Mouse (Mus musculus): ENCODE measurements around the gene Serpinb9b. TPM values are rescaled to one million over a fixed set of nuclear protein-coding genes. Genes with fewer than 3 reads are reported as not detected.
"Not testable (repeated sequence)": the region's sequence is repeated elsewhere in the genome, so short reads cannot be mapped to it uniquely, and the experiment has no call there.

Serpinb9b gene
- 0.22 TPM in 1 of 2 replicates, not detected in the other for total RNA-seq (2021)
- long read RNA-seq, experiment 1, result 0 reads
- long read RNA-seq, experiment 2, result 0 reads

- DNase-seq, result no peak
Observed at GRCm38 (mm10) chr13:33027244-33027643, at the start of gene Serpinb9b. Serpinb9b (plus strand) TSS chr13:33027416.

- DNase-seq, result no peak
Observed at GRCm38 (mm10) chr13:32982556-32983042, 44.6 kb upstream of the Serpinb9b start.

- DNase-seq, result no peak
Observed at GRCm38 (mm10) chr13:32986256-32986655, 41.0 kb upstream of the Serpinb9b start.

GRCm38 (mm10) chr13:32993152-32993893 is 33.9 kb upstream of the Serpinb9b start:
- peak; percentile 53 for DNase-seq

GRCm38 (mm10) chr13:32993894-32994242 is 33.3 kb upstream of the Serpinb9b start:
- no peak for DNase-seq

- DNase-seq, result no peak
Observed at GRCm38 (mm10) chr13:32995051-32995450, 32.2 kb upstream of the Serpinb9b start.

- no peak for DNase-seq
Observed at GRCm38 (mm10) chr13:33001341-33001740, 25.9 kb upstream of the Serpinb9b start.

- no peak for DNase-seq
Observed at GRCm38 (mm10) chr13:33002950-33003349, 24.3 kb upstream of the Serpinb9b start, which contains the start of gene Serpinb9. Serpinb9 (plus strand) TSS chr13:33003250.

- DNase-seq, result no peak
Observed at GRCm38 (mm10) chr13:33003523-33004413, 23.4 kb upstream of the Serpinb9b start.

GRCm38 (mm10) chr13:33004414-33005105 is 22.7 kb upstream of the Serpinb9b start:
- peak; percentile 93 for DNase-seq

GRCm38 (mm10) chr13:33005501-33006075 is 21.6 kb upstream of the Serpinb9b start:
- DNase-seq, result no peak

GRCm38 (mm10) chr13:33006555-33006954 is 20.7 kb upstream of the Serpinb9b start:
- DNase-seq, result no peak

GRCm38 (mm10) chr13:33012395-33012794 is 14.8 kb upstream of the Serpinb9b start:
- DNase-seq, result no peak

- DNase-seq, result no peak
Observed at GRCm38 (mm10) chr13:33013271-33013670, 13.9 kb upstream of the Serpinb9b start.

- DNase-seq, result no peak
Observed at GRCm38 (mm10) chr13:33022371-33022770, 4.8 kb upstream of the Serpinb9b start.

- DNase-seq, result no peak
Observed at GRCm38 (mm10) chr13:33026427-33027057, 674 bp upstream of the Serpinb9b start.

- no peak for DNase-seq
Observed at GRCm38 (mm10) chr13:33028146-33028545, 930 bp downstream of the Serpinb9b start.

GRCm38 (mm10) chr13:33028550-33028949 is 1.3 kb downstream of the Serpinb9b start:
- DNase-seq, result peak; percentile 46

GRCm38 (mm10) chr13:33029478-33029877 is 2.3 kb downstream of the Serpinb9b start:
- DNase-seq, result not testable (repeated sequence)

GRCm38 (mm10) chr13:33030281-33030680 is 3.1 kb downstream of the Serpinb9b start:
- peak; percentile 24 for DNase-seq

GRCm38 (mm10) chr13:33035506-33035905 is 8.3 kb downstream of the Serpinb9b start:
- DNase-seq, result peak; percentile 19

Data from adrenal gland, postnatal 14 days (tissue).